Mouse (Mus musculus) neutrophil, adult 65 days (primary cell): ENCODE measurements around the gene Lrrc59. TPM values are rescaled to one million over a fixed set of nuclear protein-coding genes. Genes with fewer than 3 reads are reported as not detected.

Experiments
- total RNA-seq: library from RNA; stranded (reverse); gene quantifications from 2 replicates; pipeline ENCODE4 v1.2.4, GENCODE M21; 2023

Gene Lrrc59
- total RNA-seq = 77.0 and 89.7 TPM in 2 replicates

DNA sequence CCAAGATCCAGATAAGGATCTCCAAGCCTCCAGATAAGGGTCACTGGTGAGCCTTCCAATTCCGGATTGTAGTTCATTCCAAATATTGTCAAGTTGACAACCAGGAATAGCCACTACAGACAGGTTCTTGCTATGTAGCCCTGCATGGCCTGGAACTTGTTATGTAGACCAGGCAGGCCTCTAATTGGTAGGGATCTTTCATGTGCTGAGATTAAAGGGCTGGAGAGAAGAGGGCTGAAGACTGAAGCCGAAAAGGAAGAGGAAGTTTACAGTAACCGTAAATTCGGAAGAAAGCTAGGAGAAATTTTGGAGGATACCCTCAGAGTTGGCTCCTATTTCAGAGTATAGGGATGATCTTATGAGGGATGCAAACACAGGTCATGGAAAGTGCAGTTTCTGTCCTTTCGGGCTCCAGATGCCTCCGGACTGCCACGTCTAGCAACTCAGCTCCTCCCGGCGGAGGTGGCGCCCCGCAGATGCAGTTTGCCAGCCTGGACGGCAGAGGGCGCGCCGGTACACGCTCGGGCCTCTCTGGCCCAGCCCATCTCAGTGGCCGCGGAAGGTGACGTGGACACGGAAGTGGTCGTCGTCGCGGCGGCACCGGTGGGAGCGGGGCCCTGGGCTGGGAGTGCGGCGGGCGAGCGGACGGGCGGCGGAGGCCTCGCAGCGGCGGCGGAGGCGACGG, at the start of gene Lrrc59:
Gene Lrrc59 (plus strand): TSS at position 569 of the 685 bp plus-strand sequence.

DNA sequence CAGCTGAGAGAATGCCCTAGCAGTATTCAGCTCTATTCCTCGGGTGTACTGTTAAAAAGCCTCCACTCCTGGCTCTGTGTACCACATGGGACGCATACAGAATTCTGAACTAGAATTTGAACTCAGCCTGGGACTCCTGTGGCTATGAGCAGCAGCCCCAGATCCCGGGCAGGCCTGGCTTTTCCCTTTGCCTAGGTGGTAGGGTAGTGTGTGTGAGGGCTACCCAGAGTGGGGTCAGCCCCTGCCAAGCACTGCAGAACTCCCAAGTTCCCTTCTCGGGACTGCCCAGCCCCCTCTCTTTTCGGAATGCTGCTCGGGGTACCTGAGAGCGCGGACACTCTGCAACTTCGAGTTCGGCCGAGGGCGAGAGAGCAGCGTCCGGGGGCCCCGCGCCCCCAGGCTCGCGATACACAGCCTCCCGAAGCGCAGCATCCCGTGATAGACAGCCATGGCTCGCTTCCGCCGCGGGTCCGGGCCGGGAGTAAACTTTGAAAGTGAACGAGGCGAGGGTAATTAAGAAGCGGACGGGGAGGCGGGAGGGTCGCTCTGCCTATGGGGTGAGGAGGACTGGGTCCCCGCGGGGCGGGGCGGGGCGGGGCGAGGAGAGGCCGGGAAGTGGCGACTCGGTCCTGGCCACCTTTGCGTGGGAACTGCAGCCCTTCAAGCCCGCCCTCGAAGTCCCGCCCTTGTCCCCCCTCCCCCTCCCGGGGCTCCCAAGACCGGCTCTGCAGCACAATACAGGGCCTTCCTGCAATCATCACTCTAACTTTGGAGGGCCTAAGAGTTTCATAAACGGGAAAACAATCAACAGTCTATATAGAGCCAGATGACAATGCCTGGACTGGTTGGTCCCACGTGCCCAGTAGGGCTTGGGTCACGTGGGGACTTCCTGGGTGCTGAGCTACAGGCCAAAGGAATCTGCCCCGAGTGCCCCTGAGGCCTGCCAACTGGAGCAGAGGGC, 28.0 kb upstream of the Lrrc59 start, which contains the start of gene Acsf2:
Gene Acsf2 (minus strand): TSS at position 551 of the 961 bp plus-strand sequence.

DNA sequence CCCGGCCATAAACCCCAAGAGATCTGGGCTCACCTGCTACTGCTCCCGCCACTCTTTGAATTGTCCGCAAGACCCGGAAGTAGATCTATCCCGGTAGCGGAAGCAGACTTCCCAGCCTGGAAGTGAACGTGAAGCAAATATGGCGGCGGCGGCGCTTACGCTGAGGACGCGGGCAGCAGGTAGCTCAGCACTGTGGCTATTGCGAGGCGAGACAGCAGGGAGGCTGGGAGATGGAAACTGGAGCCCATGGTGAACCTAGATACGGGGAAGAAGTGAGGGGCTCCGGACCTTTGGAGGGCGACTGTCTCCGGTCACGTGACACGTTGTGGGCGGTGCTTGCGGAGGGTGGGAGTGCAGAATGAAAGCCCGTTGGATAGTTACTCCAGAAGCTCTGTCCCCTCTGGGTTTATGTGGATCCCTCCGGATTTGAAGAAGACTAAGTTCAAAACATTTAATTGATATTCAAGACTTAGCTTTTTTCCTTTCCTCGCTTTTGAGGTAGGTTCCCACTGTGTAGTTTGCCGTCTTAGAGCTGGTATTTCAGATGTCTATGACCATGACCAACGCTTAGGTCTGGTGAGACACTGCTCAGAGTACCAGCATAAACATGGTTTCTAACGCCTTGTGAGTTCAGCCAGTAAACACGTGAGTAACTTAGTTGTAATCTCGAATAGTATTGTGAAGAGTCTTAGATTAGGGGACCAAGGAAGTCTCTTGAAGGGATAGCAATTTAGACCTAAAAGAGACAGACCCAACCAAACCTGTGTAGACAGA, 24.3 kb downstream of the Lrrc59 start, which contains the start of the genes Mrpl27 and Eme1:
Gene Mrpl27 (plus strand): TSS at position 105 of the 774 bp plus-strand sequence.
Gene Eme1 (minus strand): TSS at position 302 of the 774 bp plus-strand sequence.

DNA sequence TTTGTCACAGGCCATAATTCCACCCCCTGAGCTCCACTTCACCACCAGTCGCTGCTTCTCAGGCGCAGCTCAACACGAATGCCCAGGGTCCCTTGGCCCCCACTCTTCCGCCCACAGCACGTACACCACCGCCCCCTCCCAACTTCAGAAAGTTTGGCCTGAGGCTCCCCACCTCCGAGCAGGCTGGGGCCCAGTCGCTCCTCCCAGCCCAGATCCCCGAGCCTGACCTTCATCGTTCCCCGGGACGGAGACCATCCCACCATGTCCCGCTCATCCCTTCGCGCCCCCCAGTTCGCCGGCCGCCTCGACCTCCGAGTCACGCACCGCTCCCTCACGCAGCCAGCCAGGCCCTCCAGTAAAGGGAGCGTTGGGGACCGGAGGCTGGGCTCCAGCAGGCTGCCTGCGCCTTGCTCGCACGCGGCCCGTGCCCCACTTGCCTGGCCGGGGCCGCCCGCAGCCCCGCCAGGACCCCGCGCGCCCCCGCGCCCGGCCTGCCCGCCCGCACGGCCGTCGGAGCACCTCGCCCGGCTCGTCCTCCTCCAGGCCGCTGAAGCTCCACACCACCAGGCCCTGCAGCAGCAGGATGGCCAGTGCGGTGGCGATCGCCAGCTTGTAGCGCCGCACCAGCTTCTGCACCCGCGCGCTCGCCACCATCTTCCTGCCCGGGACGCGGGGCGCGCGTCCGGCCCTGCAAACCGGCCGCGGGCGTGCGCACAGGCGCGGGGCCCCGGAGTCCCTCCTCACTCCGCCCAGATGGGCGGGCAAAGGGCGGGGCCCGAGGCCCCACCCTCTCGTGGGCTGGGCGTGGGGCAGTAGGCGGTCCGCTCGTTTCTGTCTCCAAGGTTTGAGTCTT, 47.4 kb downstream of the Lrrc59 start, which contains the start of gene Xylt2:
Gene Xylt2 (minus strand): TSS at position 762 of the 853 bp plus-strand sequence.

Other genes with a start within 250 kb of the Lrrc59 start
- gene Abcc3, start 236.8 kb upstream of the Lrrc59 start, total RNA-seq = 1.1 and 3.8 TPM in 2 replicates
- gene Cacna1g, start 155.6 kb upstream of the Lrrc59 start, total RNA-seq = 0.13 and 1.7 TPM in 2 replicates
- gene Spata20, start 143.6 kb upstream of the Lrrc59 start, total RNA-seq = not detected in 2 replicates
- not detected in 2 replicates for gene Epn3, start 129.8 kb upstream of the Lrrc59 start, total RNA-seq
- 0.20 and 0.22 TPM in 2 replicates for gene Mycbpap, start 108.0 kb upstream of the Lrrc59 start, total RNA-seq
- gene Rsad1, start 80.5 kb upstream of the Lrrc59 start, total RNA-seq = 0.27 and 0.79 TPM in 2 replicates
- gene Chad, start 64.7 kb upstream of the Lrrc59 start, total RNA-seq = not detected in 2 replicates
- gene Acsf2, start 27.9 kb upstream of the Lrrc59 start, total RNA-seq = 0.82 and 1.9 TPM in 2 replicates
- 14.7 and 15.0 TPM in 2 replicates for gene Mrpl27, start 24.0 kb downstream of the Lrrc59 start, total RNA-seq
- 5.3 and 8.6 TPM in 2 replicates for gene Eme1, start 24.2 kb downstream of the Lrrc59 start, total RNA-seq
- gene Xylt2, start 47.7 kb downstream of the Lrrc59 start, total RNA-seq = 3.3 and 4.3 TPM in 2 replicates
- gene Gm11541, start 74.7 kb downstream of the Lrrc59 start, total RNA-seq = not detected in 2 replicates
- not detected in 2 replicates for gene Cdc34b, start 112.0 kb downstream of the Lrrc59 start, total RNA-seq
- gene Tmem92, start 152.9 kb downstream of the Lrrc59 start, total RNA-seq = not detected in 2 replicates